Mouse (Mus musculus): Measurements from ENCODE around the gene Cpne1. TPM values are rescaled to one million over a fixed set of nuclear protein-coding genes. Genes with fewer than 3 reads are reported as not detected.

Cpne1 gene
- polyA plus RNA-seq, 1 experiment = 34.4 TPM

DNA sequence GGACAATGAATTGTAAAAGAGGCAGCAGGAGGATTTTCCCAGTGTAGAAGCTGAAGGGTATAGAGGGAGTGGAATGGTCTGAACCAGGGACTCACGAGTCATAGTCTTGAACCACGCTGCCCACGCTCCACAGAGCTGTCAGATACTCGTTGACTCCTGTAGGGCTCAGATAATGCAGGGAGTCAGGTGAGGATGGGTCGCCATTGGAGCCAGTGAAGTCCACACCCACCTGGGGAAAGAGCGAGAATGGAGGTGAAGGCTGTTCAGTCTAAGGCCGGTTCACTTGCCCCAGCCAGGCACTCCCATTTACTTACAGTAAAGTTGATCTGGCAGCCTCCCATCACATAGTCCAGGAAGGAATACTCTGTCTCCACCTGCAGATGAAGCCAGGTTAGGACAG, 34.3 kb downstream of the Cpne1 start:
- Histone ChIP-seq H3K4me1 (ENCODE audit: control insufficient read depth, insufficient read depth, low read length) (no peaks in the 10 kb centered on the region), H3K27me3 (ENCODE audit: control insufficient read depth, insufficient read depth, low read length, poor library complexity, severe bottlenecking) (no peaks in the 10 kb centered on the region), H3K9ac (ENCODE audit: low read depth, poor library complexity, severe bottlenecking) (no peak overlapping the region), H3K36me3 (ENCODE audit: control insufficient read depth, insufficient read depth, low read length, poor library complexity, severe bottlenecking) (no peaks in the 10 kb centered on the region), H3K4me3 (ENCODE audit: low read depth, low read length) (no peak overlapping the region), H3K27ac (ENCODE audit: insufficient read depth, low read length) (no peak overlapping the region), H3K9me3 (replicated peaks; ENCODE audit: control insufficient read depth, insufficient read depth, low read length, poor library complexity, severe bottlenecking) (no peaks in the 10 kb centered on the region)
- TF ChIP-seq EP300 (IDR thresholded peaks at IDR 0.05; ENCODE audit: insufficient read depth, low read depth, low read length) (no peak), CTCF (IDR thresholded peaks at IDR 0.05; ENCODE audit: low read depth, low read length) (no peak), POLR2A (IDR thresholded peaks at IDR 0.05; ENCODE audit: insufficient read depth, low read length) (no peak)

DNA sequence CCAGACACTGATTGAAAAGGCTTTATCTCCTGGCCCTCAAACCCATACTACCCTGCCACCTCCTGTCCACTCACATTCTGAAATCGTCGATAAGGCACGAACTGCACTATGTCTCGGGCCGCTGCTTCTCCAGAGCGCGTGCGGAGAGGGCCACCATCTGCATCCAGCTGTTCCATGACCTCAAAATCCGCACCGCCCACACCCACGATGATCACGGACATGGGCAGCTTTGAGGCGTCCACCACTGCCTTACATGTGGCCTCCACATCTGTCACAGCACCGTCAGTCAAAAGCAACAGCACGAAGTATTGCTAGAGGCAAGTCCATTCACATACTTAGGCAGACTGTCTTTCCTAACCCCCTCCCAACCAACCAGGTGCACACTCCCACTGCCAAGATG, 38.0 kb downstream of the Cpne1 start:
- Histone ChIP-seq H3K27me3 (ENCODE audit: control insufficient read depth, insufficient read depth, low read length, poor library complexity, severe bottlenecking) (no peaks in the 10 kb centered on the region), H3K27ac (ENCODE audit: insufficient read depth, low read length) (no peak overlapping the region), H3K9ac (ENCODE audit: low read depth, poor library complexity, severe bottlenecking) (no peak overlapping the region), H3K4me1 (ENCODE audit: control insufficient read depth, insufficient read depth, low read length) (no peaks in the 10 kb centered on the region), H3K36me3 (ENCODE audit: control insufficient read depth, insufficient read depth, low read length, poor library complexity, severe bottlenecking) (no peaks in the 10 kb centered on the region), H3K9me3 (replicated peaks; ENCODE audit: control insufficient read depth, insufficient read depth, low read length, poor library complexity, severe bottlenecking) (no peaks in the 10 kb centered on the region), H3K4me3 (ENCODE audit: low read depth, low read length) (no peak overlapping the region)
- no peak for TF ChIP-seq CTCF (IDR thresholded peaks at IDR 0.05; ENCODE audit: low read depth, low read length)
- no peak for TF ChIP-seq POLR2A (IDR thresholded peaks at IDR 0.05; ENCODE audit: insufficient read depth, low read length)
- no peak for TF ChIP-seq EP300 (IDR thresholded peaks at IDR 0.05; ENCODE audit: insufficient read depth, low read depth, low read length)

DNA sequence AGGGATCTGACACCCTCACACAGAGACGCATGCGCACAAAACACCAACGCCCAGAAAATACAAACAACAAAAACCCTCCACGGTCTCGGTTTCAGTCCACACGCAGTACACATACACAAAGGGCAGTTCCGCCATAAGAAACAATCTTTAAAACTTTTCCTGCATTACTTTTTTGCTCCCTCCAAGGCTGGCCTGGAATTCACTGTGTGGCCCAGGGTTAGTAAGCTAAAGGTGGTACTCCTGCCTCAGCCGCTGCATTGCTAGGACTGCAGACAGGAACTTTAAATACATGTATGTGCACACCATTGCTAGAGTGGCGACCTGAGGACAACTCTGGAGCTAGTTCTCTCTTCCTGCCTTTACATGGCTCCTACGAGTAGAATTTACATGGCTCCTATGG, 40.5 kb downstream of the Cpne1 start:
- Histone ChIP-seq H3K4me3 (ENCODE audit: low read depth, low read length) (no peak overlapping the region), H3K27ac (ENCODE audit: insufficient read depth, low read length) (no peak overlapping the region), H3K27me3 (ENCODE audit: control insufficient read depth, insufficient read depth, low read length, poor library complexity, severe bottlenecking) (no peaks in the 10 kb centered on the region), H3K9me3 (replicated peaks; ENCODE audit: control insufficient read depth, insufficient read depth, low read length, poor library complexity, severe bottlenecking) (no peaks in the 10 kb centered on the region), H3K4me1 (ENCODE audit: control insufficient read depth, insufficient read depth, low read length) (no peaks in the 10 kb centered on the region), H3K9ac (ENCODE audit: low read depth, poor library complexity, severe bottlenecking) (no peak overlapping the region), H3K36me3 (ENCODE audit: control insufficient read depth, insufficient read depth, low read length, poor library complexity, severe bottlenecking) (no peaks in the 10 kb centered on the region)
- no peak for TF ChIP-seq POLR2A (IDR thresholded peaks at IDR 0.05; ENCODE audit: insufficient read depth, low read length)
- no peak for TF ChIP-seq CTCF (IDR thresholded peaks at IDR 0.05; ENCODE audit: low read depth, low read length)
- TF ChIP-seq EP300 (IDR thresholded peaks at IDR 0.05; ENCODE audit: insufficient read depth, low read depth, low read length) = no peak

DNA sequence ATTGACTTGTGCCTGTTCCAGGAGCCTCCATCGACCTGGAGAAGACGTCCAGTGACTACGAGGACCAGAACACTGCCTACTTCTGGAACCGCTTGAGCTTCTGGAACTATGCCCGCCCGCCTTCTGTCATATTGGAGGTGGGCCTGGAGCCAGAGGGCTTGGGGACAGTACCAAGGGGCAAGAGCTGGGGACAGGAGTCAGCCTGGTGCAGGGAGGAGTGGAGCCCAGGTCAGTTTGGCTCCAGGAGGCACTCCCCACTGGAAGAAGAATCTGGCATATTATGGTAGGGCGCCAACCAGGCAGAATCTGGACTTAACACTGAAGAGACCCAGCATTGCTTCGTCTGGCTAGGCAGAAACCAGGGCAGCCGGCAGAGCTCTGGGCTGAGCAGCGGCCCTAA, 43.8 kb downstream of the Cpne1 start:
- H3K27ac ChIP-seq (ENCODE audit: insufficient read depth, low read length) = no peak overlapping the region
- H3K4me3 ChIP-seq (ENCODE audit: low read depth, low read length) = no peak overlapping the region
- no peaks in the 10 kb centered on the region for H3K4me1 ChIP-seq (ENCODE audit: control insufficient read depth, insufficient read depth, low read length)
- H3K9me3 ChIP-seq (replicated peaks; ENCODE audit: control insufficient read depth, insufficient read depth, low read length, poor library complexity, severe bottlenecking) = no peaks in the 10 kb centered on the region
- no peak for TF ChIP-seq CTCF (IDR thresholded peaks at IDR 0.05; ENCODE audit: low read depth, low read length)
- TF ChIP-seq EP300 (IDR thresholded peaks at IDR 0.05; ENCODE audit: insufficient read depth, low read depth, low read length) = no peak
- no peaks in the 10 kb centered on the region for H3K27me3 ChIP-seq (ENCODE audit: control insufficient read depth, insufficient read depth, low read length, poor library complexity, severe bottlenecking)
- no peak overlapping the region for H3K9ac ChIP-seq (ENCODE audit: low read depth, poor library complexity, severe bottlenecking)
- H3K36me3 ChIP-seq (ENCODE audit: control insufficient read depth, insufficient read depth, low read length, poor library complexity, severe bottlenecking) = no peaks in the 10 kb centered on the region

DNA sequence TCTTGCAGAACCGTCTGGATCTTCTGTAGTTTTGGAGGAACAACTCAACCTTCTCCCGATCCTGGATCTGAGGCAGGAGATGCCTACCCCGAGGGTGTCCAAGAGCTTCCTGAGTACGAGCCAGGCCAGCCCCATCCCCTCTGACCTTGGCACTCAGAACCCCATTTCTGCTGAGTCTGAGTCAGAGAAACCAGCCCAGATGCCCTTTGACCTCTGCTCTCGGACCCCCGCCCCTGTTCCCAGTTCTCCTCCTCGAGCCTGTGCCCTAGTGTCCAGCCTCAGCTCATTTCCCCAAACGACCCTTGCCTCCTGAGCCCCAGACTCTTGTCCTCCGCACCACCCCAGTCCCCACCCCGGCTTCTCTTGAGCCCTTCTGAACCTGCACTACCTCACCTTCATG, 45.6 kb downstream of the Cpne1 start:
- H3K36me3 ChIP-seq (ENCODE audit: control insufficient read depth, insufficient read depth, low read length, poor library complexity, severe bottlenecking) = no peaks in the 10 kb centered on the region
- H3K9me3 ChIP-seq (replicated peaks; ENCODE audit: control insufficient read depth, insufficient read depth, low read length, poor library complexity, severe bottlenecking) = no peaks in the 10 kb centered on the region
- no peaks in the 10 kb centered on the region for H3K4me1 ChIP-seq (ENCODE audit: control insufficient read depth, insufficient read depth, low read length)
- TF ChIP-seq POLR2A (IDR thresholded peaks at IDR 0.05; ENCODE audit: insufficient read depth, low read length) (no peak), CTCF (IDR thresholded peaks at IDR 0.05; ENCODE audit: low read depth, low read length) (no peak), EP300 (IDR thresholded peaks at IDR 0.05; ENCODE audit: insufficient read depth, low read depth, low read length) (no peak)
- peak overlapping the region; percentile 84 for H3K4me3 ChIP-seq (ENCODE audit: low read depth, low read length)
- H3K9ac ChIP-seq (ENCODE audit: low read depth, poor library complexity, severe bottlenecking) = peak overlapping the region; percentile 82
- H3K27ac ChIP-seq (ENCODE audit: insufficient read depth, low read length) = no peak overlapping the region
- H3K27me3 ChIP-seq (ENCODE audit: control insufficient read depth, insufficient read depth, low read length, poor library complexity, severe bottlenecking) = no peaks in the 10 kb centered on the region

DNA sequence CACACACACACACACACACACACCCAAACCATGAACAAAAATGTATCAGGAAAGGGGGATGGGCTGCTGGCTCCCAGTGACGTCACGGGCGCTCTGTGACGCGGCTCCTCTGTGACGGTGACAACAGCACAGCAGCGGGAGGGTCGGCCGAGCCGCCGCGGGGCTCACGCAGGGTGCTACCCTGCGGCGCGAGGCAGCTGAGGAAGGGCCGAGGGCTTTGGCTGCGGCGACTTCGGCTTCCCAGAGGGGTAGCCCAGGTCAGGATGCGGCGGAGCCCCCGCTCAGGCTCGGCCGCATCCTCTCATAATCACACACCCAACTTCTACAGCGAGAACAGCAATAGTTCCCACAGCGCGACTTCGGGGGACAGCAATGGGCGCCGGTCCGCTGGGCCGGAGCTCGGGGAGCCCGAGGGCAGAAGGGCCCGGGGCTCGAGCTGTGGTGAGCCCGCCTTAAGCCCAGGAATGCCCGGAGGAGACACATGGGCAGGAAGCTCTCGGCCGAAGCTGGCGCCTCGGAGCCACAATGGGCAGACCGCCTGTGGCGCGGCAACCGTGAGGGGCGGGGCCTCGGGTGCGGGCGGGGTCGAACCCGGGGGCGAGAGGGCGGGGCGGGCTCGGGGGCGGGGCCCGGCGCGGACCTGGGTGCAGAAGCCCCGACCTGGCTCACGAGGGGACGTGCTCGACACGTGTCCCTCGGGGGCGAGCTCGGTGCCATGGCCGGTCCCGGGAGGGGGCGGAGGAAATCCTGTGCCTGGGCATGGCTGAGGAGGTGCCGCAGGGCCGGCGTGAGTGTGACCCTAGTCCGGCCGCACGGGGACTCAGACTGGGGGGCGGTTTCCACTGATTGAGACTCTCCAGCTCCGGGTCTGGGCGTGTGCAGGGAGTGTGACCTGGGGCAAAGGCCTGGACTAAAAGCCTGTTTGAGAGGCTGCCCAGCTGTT, 46.4 kb downstream of the Cpne1 start, which contains the start of gene Spag4:
Gene Spag4, plus strand, starts transcription at position 77 of the 943 bp plus-strand sequence.
- Histone ChIP-seq H3K9me3 (replicated peaks; ENCODE audit: control insufficient read depth, insufficient read depth, low read length, poor library complexity, severe bottlenecking) (no peaks in the 10 kb centered on the region), H3K27me3 (ENCODE audit: control insufficient read depth, insufficient read depth, low read length, poor library complexity, severe bottlenecking) (no peaks in the 10 kb centered on the region), H3K4me1 (ENCODE audit: control insufficient read depth, insufficient read depth, low read length) (no peaks in the 10 kb centered on the region), H3K27ac (ENCODE audit: insufficient read depth, low read length) (no peak within 1 kb of the TSS), H3K4me3 (ENCODE audit: low read depth, low read length) (peak within 1 kb of the TSS; percentile 84), H3K9ac (ENCODE audit: low read depth, poor library complexity, severe bottlenecking) (peak within 1 kb of the TSS; percentile 82), H3K36me3 (ENCODE audit: control insufficient read depth, insufficient read depth, low read length, poor library complexity, severe bottlenecking) (no peaks in the 10 kb centered on the region)
- TF ChIP-seq POLR2A (IDR thresholded peaks at IDR 0.05; ENCODE audit: insufficient read depth, low read length) (no peak), CTCF (IDR thresholded peaks at IDR 0.05; ENCODE audit: low read depth, low read length) (no peak), EP300 (IDR thresholded peaks at IDR 0.05; ENCODE audit: insufficient read depth, low read depth, low read length) (no peak)

Data from ES-Bruce4 (cell line).